Mouse (Mus musculus): Measurements from ENCODE around the gene Lipo4. TPM values are rescaled to one million over a fixed set of nuclear protein-coding genes. Genes with fewer than 3 reads are reported as not detected.
"Not testable (repeated sequence)": the region's sequence is repeated elsewhere in the genome, so short reads cannot be mapped to it uniquely, and the experiment has no call there.

Lipo4 gene
- polyA plus RNA-seq (2012; rRNA removed) = not detected in 2 replicates

GRCm38 (mm10) chr19:33517680-33518079 lies at the start of gene Lipo4:
Lipo4 (minus strand) TSS chr19:33517780.
- TF ChIP-seq CTCF (IDR thresholded peaks at IDR 0.05; ENCODE audit: borderline replicate concordance, insufficient read depth, low read depth, low read length) (no peak), POLR2A (IDR thresholded peaks at IDR 0.05; ENCODE audit: borderline replicate concordance, insufficient read depth, low read length) (no peak)
- Histone ChIP-seq H3K4me3 (replicated peaks; ENCODE audit: insufficient read depth, low read depth, low read length) (no peak within 1 kb of the TSS), H3K27ac (ENCODE audit: insufficient read depth, low read length) (no peak within 1 kb of the TSS), H3K27me3 (ENCODE audit: control insufficient read depth, insufficient read depth, low read length) (no peaks in the 10 kb centered on the region), H3K4me1 (ENCODE audit: control insufficient read depth, insufficient read depth, low read length) (no peaks in the 10 kb centered on the region)
- no peak for DNase-seq

DNA sequence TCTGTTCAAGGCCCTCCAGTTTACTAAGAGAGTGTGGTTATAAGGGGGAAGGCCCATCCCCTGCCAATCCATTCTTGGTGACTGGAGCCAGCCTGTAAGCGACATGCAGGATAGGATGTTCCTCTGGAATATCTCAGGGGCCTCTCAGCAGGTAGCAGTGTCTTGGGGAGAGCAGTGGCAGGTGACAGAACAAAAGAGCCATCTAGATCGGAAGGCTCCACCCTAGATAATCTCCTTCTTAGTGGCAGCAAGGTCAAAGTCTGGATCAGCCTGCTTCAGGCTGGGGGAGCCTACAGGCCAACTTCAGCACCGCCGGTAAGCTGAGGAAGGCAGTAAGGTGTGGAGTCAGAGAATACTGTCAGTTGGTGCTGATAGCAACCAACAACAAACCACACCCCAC lies 61.2 kb downstream of the Lipo4 start:
- WGBS = 46% methylated on average over 4 of the region's 4 CpGs
- H3K4me3 ChIP-seq (replicated peaks; ENCODE audit: insufficient read depth, low read depth, low read length); H3K27me3 ChIP-seq (ENCODE audit: control insufficient read depth, insufficient read depth, low read length); H3K4me1 ChIP-seq (ENCODE audit: control insufficient read depth, insufficient read depth, low read length); H3K27ac ChIP-seq (ENCODE audit: insufficient read depth, low read length); DNase-seq: not testable (repeated sequence)

DNA sequence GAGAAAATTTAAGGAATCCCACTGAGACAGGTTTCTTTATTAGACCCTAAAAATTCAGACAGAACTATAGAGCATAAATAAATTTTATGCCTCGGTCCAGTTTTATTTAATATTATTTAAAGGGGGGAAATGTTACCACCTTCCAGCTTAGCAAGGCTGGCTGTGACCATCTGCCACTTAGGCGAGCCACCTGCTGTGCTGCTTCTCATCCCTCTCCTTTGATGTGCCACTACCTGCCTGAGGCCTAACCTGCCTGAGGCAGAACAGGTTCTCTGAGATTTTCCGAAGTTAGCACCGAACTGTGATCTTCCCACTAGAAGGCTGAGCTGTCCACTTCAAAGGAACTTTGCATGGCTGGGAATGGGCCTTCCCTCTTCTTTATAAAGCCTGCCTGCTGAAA lies 63.9 kb downstream of the Lipo4 start:
- peak; percentile 29 to 47 for DNase-seq
- no peaks in the 10 kb centered on the region for H3K27me3 ChIP-seq (ENCODE audit: control insufficient read depth, insufficient read depth, low read length)
- no peak overlapping the region for H3K27ac ChIP-seq (ENCODE audit: insufficient read depth, low read length)
- no peak overlapping the region for H3K4me3 ChIP-seq (replicated peaks; ENCODE audit: insufficient read depth, low read depth, low read length)
- H3K4me1 ChIP-seq (ENCODE audit: control insufficient read depth, insufficient read depth, low read length) = no peaks in the 10 kb centered on the region; the same call in 1 of the 2 replicates
- WGBS = 29% methylated on average over 4 of the region's 4 CpGs
- TF ChIP-seq POLR2A (IDR thresholded peaks at IDR 0.05; ENCODE audit: borderline replicate concordance, insufficient read depth, low read length) = no peak
- TF ChIP-seq CTCF (IDR thresholded peaks at IDR 0.05; ENCODE audit: borderline replicate concordance, insufficient read depth, low read depth, low read length) = no peak

Other genes with a start within 250 kb of the Lipo4 start
- 2.2 and 2.5 TPM in 2 replicates for gene Rnls, start 125.5 kb downstream of the Lipo4 start, polyA plus RNA-seq (2012; rRNA removed)
- gene Gm8978, start 107.5 kb upstream of the Lipo4 start, polyA plus RNA-seq (2012; rRNA removed) = not detected in 2 replicates
- gene Lipo2, start 233.6 kb upstream of the Lipo4 start, polyA plus RNA-seq (2012; rRNA removed) = 0.24 and 0.26 TPM in 2 replicates
- 6.7 and 7.4 TPM in 2 replicates for gene Lipo3, start 244.2 kb upstream of the Lipo4 start, polyA plus RNA-seq (2012; rRNA removed)